Mouse (Mus musculus) brown adipose tissue, adult 24 weeks (tissue): ENCODE results near the gene Cep57l1. TPM values are rescaled to one million over a fixed set of nuclear protein-coding genes. Genes with fewer than 3 reads are reported as not detected.

Experiments
- H3K27ac ChIP-seq: fragments of 200-500 bp; replicated peaks from 2 replicates; pipeline ENCODE4 v1.5.1; 2012; ENCODE audit warnings: low read depth, mild to moderate bottlenecking, low read length
- H3K4me1 ChIP-seq: fragments of 200-500 bp; 2 replicates; pipeline ENCODE4 v1.6.1; 2012; ENCODE audit warnings: low read length, mixed read lengths; ENCODE audit not compliant: control insufficient read depth, insufficient read depth, insufficient read length
- H3K4me3 ChIP-seq: fragments of 200-500 bp; 2 replicates; pipeline ENCODE4 v1.5.1; 2012; ENCODE audit warnings: low read depth, mild to moderate bottlenecking, low read length, moderate library complexity; ENCODE audit not compliant: insufficient read depth
- polyA plus RNA-seq: library from polyadenylated mRNA; stranded (reverse); fragments of >200 nt; gene quantifications from 2 replicates; pipeline ENCODE4 v1.2.4, GENCODE M21; 2012; ENCODE audit not compliant: missing spikeins, insufficient read depth, insufficient read length

Gene Cep57l1
- polyA plus RNA-seq, 1 experiment, result 4.8 TPM

DNA sequence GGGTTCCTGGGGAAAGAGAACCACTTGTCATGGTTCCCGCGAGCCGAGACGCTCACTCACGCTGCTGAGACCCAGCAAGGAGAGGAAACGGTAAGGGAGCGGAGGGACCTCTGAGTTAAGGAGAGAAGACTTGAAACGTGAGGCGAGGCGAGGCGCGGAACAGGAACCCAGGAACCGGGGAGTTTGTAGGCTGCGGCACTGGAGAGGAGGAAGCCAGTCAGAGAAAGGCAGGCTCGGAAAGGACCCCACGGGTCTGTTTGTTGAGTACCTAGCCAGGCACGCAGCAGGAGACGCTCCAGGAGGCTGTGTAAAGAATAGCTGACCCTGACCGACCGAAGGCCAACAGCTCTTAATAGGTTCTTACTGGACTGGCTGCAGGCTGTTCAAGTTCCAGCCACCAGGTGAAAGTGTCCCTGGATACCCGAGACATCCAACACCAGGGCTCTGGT lies 125.1 kb downstream of the Cep57l1 start:
- Histone ChIP-seq H3K4me3 (no peak overlapping the region), H3K4me1 (no peaks in the 10 kb centered on the region), H3K27ac (no peak overlapping the region)

DNA sequence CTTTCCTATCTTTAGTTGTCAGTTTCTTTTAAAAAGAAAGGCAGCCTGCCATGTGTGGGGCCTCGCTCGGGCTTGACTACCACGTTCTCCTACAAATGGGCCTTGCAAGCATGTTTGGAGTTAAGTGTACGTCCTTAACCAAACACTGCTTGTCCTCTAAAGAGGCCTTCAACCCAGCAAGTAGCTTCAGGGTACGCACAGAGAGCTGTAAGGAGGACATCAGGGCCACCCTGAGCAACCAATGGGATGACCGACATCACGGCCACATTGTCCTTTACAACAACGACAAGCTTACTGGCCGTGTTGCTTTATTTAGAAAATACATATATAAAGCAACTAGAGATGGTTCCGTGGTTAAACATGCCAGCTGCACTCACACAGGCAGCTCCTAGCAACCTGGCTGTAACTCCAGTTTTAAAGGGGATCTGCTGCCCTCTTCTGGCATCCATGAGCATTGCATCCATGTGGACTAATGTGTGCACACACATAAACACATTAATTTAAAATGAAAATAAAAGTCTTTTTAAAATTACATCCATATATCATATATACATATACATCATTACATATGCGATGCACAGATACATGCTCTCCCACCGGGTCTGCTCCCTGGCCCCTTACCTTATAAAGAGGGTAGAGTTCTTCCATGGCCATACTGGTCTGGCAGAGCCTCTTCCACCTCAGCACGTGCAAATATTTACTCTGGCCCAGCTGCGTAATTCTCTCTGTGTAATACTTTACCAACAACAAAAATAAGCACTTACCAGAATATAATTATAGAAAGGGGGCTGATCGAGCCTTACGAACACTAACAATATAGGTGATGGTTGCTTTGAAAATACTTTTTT lies 126.9 kb downstream of the Cep57l1 start:
- Histone ChIP-seq H3K27ac (no peak overlapping the region), H3K4me3 (no peak overlapping the region), H3K4me1 (no peaks in the 10 kb centered on the region)

GRCm38 (mm10) chr10:41678746-41679360 lies 130.8 kb downstream of the Cep57l1 start:
- no peaks in the 10 kb centered on the region for H3K4me1 ChIP-seq
- no peak overlapping the region for H3K4me3 ChIP-seq
- no peak overlapping the region for H3K27ac ChIP-seq

- Histone ChIP-seq H3K27ac (no peak overlapping the region), H3K4me1 (no peaks in the 10 kb centered on the region), H3K4me3 (no peak overlapping the region)
Measured at GRCm38 (mm10) chr10:41677396-41677795, 132.3 kb downstream of the Cep57l1 start.

DNA sequence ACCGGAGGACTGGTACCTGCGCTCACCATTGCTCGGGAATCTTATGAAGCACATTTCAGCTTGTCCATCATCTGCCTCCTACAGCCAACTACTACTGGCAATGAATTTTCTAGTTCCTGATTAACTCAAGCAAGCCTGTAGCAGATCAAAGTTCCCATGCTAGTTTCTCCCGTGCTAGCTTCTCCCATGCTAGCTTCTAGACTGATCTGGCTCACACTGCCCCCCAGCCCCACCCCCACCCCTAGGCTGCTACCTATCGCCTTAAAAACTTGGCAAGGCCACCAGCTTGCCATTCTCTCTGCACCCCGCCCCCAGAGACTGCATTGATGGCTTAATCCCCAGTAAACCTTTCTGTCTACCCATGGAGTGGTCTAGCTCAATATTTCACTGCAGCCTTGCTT lies 133.0 kb downstream of the Cep57l1 start:
- H3K4me1 ChIP-seq, result no peaks in the 10 kb centered on the region
- no peak overlapping the region for H3K27ac ChIP-seq
- H3K4me3 ChIP-seq, result no peak overlapping the region

DNA sequence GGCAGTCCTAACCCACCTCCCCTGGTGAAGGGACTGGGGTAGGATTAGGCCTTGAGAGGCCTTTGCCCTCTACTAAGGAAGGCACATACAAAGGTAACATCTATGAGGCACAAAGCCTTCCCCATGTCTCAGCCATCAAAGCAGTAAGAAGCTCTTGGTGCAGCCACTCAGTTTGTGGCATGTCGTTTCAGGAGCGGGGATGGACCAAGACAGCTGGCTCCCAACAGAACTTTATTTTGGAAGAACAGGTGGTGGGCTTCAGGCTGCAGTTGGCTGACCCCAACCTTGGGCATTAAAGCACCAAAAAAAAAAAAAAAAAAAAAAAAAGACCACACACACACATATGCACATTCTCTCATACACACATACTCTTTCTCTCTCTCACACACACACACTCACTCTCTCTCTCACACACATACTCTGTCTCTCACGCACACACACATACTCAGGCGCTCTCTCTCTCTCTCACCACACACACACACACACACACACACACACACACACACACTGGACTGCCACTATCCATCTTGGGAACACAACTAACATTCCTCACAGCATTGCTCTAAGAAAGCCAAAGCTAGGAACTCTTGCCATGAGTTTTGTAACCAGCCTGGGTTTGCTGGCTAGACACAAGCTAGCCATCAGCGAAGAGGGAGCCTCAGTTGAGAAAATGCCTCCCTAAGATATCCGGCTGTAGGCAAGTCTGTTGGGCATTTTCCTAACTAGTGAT lies 133.7 kb downstream of the Cep57l1 start:
- Histone ChIP-seq H3K27ac (no peak overlapping the region), H3K4me3 (no peak overlapping the region), H3K4me1 (no peaks in the 10 kb centered on the region)

DNA sequence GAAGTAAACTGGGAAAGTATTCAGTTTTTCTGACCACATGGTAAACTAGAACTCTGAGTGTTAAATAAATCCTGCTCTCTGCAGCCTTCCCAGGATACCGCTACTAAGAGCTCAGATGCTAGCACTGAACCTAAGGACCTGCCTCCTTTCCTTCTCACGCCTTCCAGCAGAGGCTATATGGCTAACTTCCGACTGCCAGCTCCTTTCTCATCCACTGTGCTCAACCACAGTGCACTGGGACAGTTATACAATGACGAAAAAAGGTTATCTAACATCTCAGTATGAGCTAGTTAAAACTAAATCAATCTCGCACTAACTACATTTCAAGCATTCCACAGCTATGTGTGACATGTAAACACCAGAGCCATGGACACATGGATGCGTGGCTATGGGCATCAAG lies 134.4 kb downstream of the Cep57l1 start:
- no peak overlapping the region for H3K27ac ChIP-seq
- no peak overlapping the region for H3K4me3 ChIP-seq
- H3K4me1 ChIP-seq, result no peaks in the 10 kb centered on the region

- H3K4me3 ChIP-seq, result no peak overlapping the region
- H3K4me1 ChIP-seq, result no peaks in the 10 kb centered on the region
- H3K27ac ChIP-seq, result no peak overlapping the region
Measured at GRCm38 (mm10) chr10:41674362-41674761, 135.3 kb downstream of the Cep57l1 start.

DNA sequence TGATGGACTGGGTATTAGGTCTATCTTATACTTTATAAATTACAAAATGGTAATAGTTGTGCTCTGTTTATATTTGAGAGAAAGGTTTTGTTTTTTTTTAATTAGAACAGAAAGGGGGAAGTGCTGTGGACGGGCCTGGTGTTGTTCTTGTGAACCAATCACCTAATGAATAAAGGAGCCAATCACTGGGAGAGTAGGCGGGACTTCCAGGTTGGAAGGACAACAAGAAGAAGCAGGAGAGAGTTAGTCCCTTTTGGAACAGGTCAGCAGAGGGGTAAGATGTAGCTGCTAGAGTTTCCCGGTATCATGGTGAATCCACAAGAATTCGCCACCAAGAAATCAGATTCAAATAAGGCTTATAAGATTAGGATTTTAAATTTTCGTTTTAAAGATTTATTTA lies 139.5 kb downstream of the Cep57l1 start:
- H3K4me3 ChIP-seq, result no peak overlapping the region
- no peaks in the 10 kb centered on the region for H3K4me1 ChIP-seq
- H3K27ac ChIP-seq, result no peak overlapping the region

Other genes starting within 250 kb of the Cep57l1 start
- 2.0 and 3.3 TPM in 2 replicates for gene Ccdc162, start 93.2 kb downstream of the Cep57l1 start, polyA plus RNA-seq
- 9.5 and 14.1 TPM in 2 replicates for gene Sesn1, start 64 bp upstream of the Cep57l1 start, polyA plus RNA-seq
- not detected in 2 replicates for gene Armc2, start 208.6 kb upstream of the Cep57l1 start, polyA plus RNA-seq